Mouse (Mus musculus) layer of hippocampus, adult 9-11 months (tissue): ENCODE results near the gene Otp.

Experiments used
- DNase-seq: peaks from one replicate; pipeline ENCODE4 v3.0.0; 2022

Otp gene

GRCm38 (mm10) chr13:94875396-94875880, at the start of gene Otp:
Gene Otp, plus strand, starts transcription at chr13:94875602.
- no peak for DNase-seq

- no peak for DNase-seq
Measured at GRCm38 (mm10) chr13:94826389-94826788, 49.0 kb upstream of the Otp start.

GRCm38 (mm10) chr13:94826986-94827385, 48.4 kb upstream of the Otp start:
- DNase-seq = no peak

- DNase-seq = no peak
Measured at GRCm38 (mm10) chr13:94827847-94828246, 47.6 kb upstream of the Otp start.

- DNase-seq = no peak
Measured at GRCm38 (mm10) chr13:94838047-94838720, 37.2 kb upstream of the Otp start.

- peak; percentile 34 for DNase-seq
Measured at GRCm38 (mm10) chr13:94838756-94839337, 36.6 kb upstream of the Otp start.

- DNase-seq = no peak
Measured at GRCm38 (mm10) chr13:94843236-94843635, 32.2 kb upstream of the Otp start.

- DNase-seq = no peak
Measured at GRCm38 (mm10) chr13:94847870-94848269, 27.5 kb upstream of the Otp start.

- no peak for DNase-seq
Measured at GRCm38 (mm10) chr13:94849351-94849750, 26.1 kb upstream of the Otp start.

- no peak for DNase-seq
Measured at GRCm38 (mm10) chr13:94858016-94858575, 17.3 kb upstream of the Otp start.

GRCm38 (mm10) chr13:94859256-94859655, 16.1 kb upstream of the Otp start:
- no peak for DNase-seq

- no peak for DNase-seq
Measured at GRCm38 (mm10) chr13:94862491-94863230, 12.7 kb upstream of the Otp start.

- DNase-seq = no peak
Measured at GRCm38 (mm10) chr13:94866906-94867305, 8.5 kb upstream of the Otp start.

- DNase-seq = no peak
Measured at GRCm38 (mm10) chr13:94867772-94868171, 7.6 kb upstream of the Otp start.

- DNase-seq = no peak
Measured at GRCm38 (mm10) chr13:94868478-94868950, 6.9 kb upstream of the Otp start.

- DNase-seq = no peak
Measured at GRCm38 (mm10) chr13:94869541-94869940, 5.9 kb upstream of the Otp start.

GRCm38 (mm10) chr13:94870071-94870460, 5.3 kb upstream of the Otp start:
- DNase-seq = no peak

GRCm38 (mm10) chr13:94870461-94871186, 4.8 kb upstream of the Otp start:
- DNase-seq = no peak

- no peak for DNase-seq
Measured at GRCm38 (mm10) chr13:94871806-94872320, 3.5 kb upstream of the Otp start.

- DNase-seq = no peak
Measured at GRCm38 (mm10) chr13:94872439-94872838, 3.0 kb upstream of the Otp start.

GRCm38 (mm10) chr13:94873111-94874038, 2.0 kb upstream of the Otp start:
- no peak for DNase-seq
